Mouse (Mus musculus) E14TG2a.4 (cell line): ENCODE measurements around the gene Gm49425.

ENCODE experiments used
- H3K27me3 ChIP-seq: 2 replicates; pipeline ENCODE4 v1.6.1; 2014; ENCODE audit warnings: low read length, control low read depth; ENCODE audit not compliant: insufficient read depth
- H3K36me3 ChIP-seq: 2 replicates; pipeline ENCODE4 v1.6.1; 2014; ENCODE audit warnings: low read length, control low read depth; ENCODE audit not compliant: insufficient read depth
- H3K4me1 ChIP-seq: replicated peaks from 2 replicates; pipeline ENCODE4 v1.6.1; 2014; ENCODE audit warnings: low read depth, low read length, control low read depth
- H3K4me3 ChIP-seq: replicated peaks from 2 replicates; pipeline ENCODE4 v1.5.1; 2014; ENCODE audit warnings: mild to moderate bottlenecking, low read length
- H3K9me3 ChIP-seq: 2 replicates; pipeline ENCODE4 v1.6.1; 2014; ENCODE audit warnings: low read length, control low read depth
- CTCF ChIP-seq: conservative IDR thresholded peaks from 2 replicates; pipeline ENCODE4 v1.5.1; 2014; ENCODE audit warnings: low read length
- NANOG ChIP-seq: IDR thresholded peaks from 2 replicates; pipeline ENCODE4 v1.6.1; 2014; ENCODE audit warnings: borderline replicate concordance, low read length, mixed read lengths
- POU5F1 ChIP-seq: IDR thresholded peaks from 2 replicates; pipeline ENCODE4 v1.6.1; 2014; ENCODE audit warnings: low read length, borderline replicate concordance

Gm49425 gene

GRCm38 (mm10) chr15:101495266-101495665 is 21.8 kb downstream of the Gm49425 start:
- H3K4me3 ChIP-seq = no peak overlapping the region
- H3K9me3 ChIP-seq = no peaks in the 10 kb centered on the region
- H3K4me1 ChIP-seq = peaks cover 17% of the 10 kb centered on the region
- H3K36me3 ChIP-seq = no peaks in the 10 kb centered on the region
- peaks cover 19% of the 10 kb centered on the region; the same call in 1 of the 2 replicates for H3K27me3 ChIP-seq
- TF ChIP-seq POU5F1 = no peak
- TF ChIP-seq CTCF = no peak
- TF ChIP-seq NANOG = no peak

- Histone ChIP-seq H3K9me3 (no peaks in the 10 kb centered on the region), H3K36me3 (no peaks in the 10 kb centered on the region), H3K4me3 (no peak overlapping the region), H3K27me3 (peaks cover 19% of the 10 kb centered on the region; the same call in 1 of the 2 replicates), H3K4me1 (peaks cover 17% of the 10 kb centered on the region)
- TF ChIP-seq CTCF = no peak
- TF ChIP-seq NANOG = no peak
- TF ChIP-seq POU5F1 = no peak
These were observed 22.9 kb downstream of the Gm49425 start for GRCm38 (mm10) chr15:101494203-101494602.

GRCm38 (mm10) chr15:101493713-101494112 is 23.3 kb downstream of the Gm49425 start:
- H3K36me3 ChIP-seq = no peaks in the 10 kb centered on the region
- TF ChIP-seq NANOG (no peak), CTCF (no peak), POU5F1 (no peak)
- no peak overlapping the region for H3K4me3 ChIP-seq

GRCm38 (mm10) chr15:101492718-101493117 is 24.3 kb downstream of the Gm49425 start:
- H3K36me3 ChIP-seq = no peaks in the 10 kb centered on the region
- no peak overlapping the region for H3K4me3 ChIP-seq
- H3K9me3 ChIP-seq = peaks cover 12% of the 10 kb centered on the region
- peaks cover 19% of the 10 kb centered on the region; the same call in 1 of the 2 replicates for H3K27me3 ChIP-seq
- TF ChIP-seq POU5F1 (no peak), CTCF (no peak), NANOG (no peak)
- peaks cover 17% of the 10 kb centered on the region for H3K4me1 ChIP-seq

More at GRCm38 (mm10) chr15:101493713-101494112, 23.3 kb downstream of the Gm49425 start:
- Histone ChIP-seq H3K9me3 (peaks cover 2% of the 10 kb centered on the region; the same call in 1 of the 2 replicates), H3K4me1 (peaks cover 17% of the 10 kb centered on the region), H3K27me3 (peaks cover 19% of the 10 kb centered on the region; the same call in 1 of the 2 replicates)

- Histone ChIP-seq H3K4me1 (peaks cover 12% of the 10 kb centered on the region), H3K4me3 (no peak within 1 kb of the TSS), H3K36me3 (no peaks in the 10 kb centered on the region), H3K9me3 (peaks cover 25% of the 10 kb centered on the region), H3K27me3 (peaks cover 24% of the 10 kb centered on the region; the same call in 1 of the 2 replicates)
- TF ChIP-seq CTCF = no peak
- TF ChIP-seq NANOG = no peak
- no peak for TF ChIP-seq POU5F1
These were observed 25.6 kb downstream of the Gm49425 start, which contains the start of gene Krt83 for GRCm38 (mm10) chr15:101491431-101491830. Gene Krt83 (minus strand): TSS chr15:101491512.

GRCm38 (mm10) chr15:101485911-101486635 is 31.0 kb downstream of the Gm49425 start:
- H3K4me1 ChIP-seq = no peaks in the 10 kb centered on the region
- TF ChIP-seq NANOG (no peak), CTCF (no peak), POU5F1 (no peak)
- no peak overlapping the region for H3K4me3 ChIP-seq
- no peaks in the 10 kb centered on the region for H3K36me3 ChIP-seq
- peaks cover 15% of the 10 kb centered on the region; the same call in 1 of the 2 replicates for H3K27me3 ChIP-seq
- H3K9me3 ChIP-seq = peaks cover 27% of the 10 kb centered on the region

GRCm38 (mm10) chr15:101484939-101485338 is 32.1 kb downstream of the Gm49425 start:
- Histone ChIP-seq H3K4me1 (no peaks in the 10 kb centered on the region), H3K27me3 (peaks cover 25% of the 10 kb centered on the region), H3K4me3 (no peak overlapping the region), H3K9me3 (peaks cover 31% of the 10 kb centered on the region), H3K36me3 (no peaks in the 10 kb centered on the region)
- TF ChIP-seq POU5F1 = no peak
- TF ChIP-seq CTCF = no peak
- no peak for TF ChIP-seq NANOG

- Histone ChIP-seq H3K4me1 (no peaks in the 10 kb centered on the region), H3K9me3 (peaks cover 41% of the 10 kb centered on the region), H3K36me3 (no peaks in the 10 kb centered on the region), H3K27me3 (peaks cover 38% of the 10 kb centered on the region), H3K4me3 (no peak overlapping the region)
- TF ChIP-seq CTCF (no peak), NANOG (no peak), POU5F1 (no peak)
These were observed 33.4 kb downstream of the Gm49425 start for GRCm38 (mm10) chr15:101483646-101484045.

GRCm38 (mm10) chr15:101482056-101482455 is 35.0 kb downstream of the Gm49425 start:
- Histone ChIP-seq H3K9me3 (peaks cover 40% of the 10 kb centered on the region), H3K4me3 (no peak overlapping the region), H3K36me3 (no peaks in the 10 kb centered on the region), H3K4me1 (no peaks in the 10 kb centered on the region), H3K27me3 (peaks cover 51% of the 10 kb centered on the region)
- TF ChIP-seq NANOG (no peak), POU5F1 (no peak), CTCF (no peak)
